Mouse (Mus musculus): Measurements from ENCODE around the gene E130308A19Rik. TPM values are rescaled to one million over a fixed set of nuclear protein-coding genes. Genes with fewer than 3 reads are reported as not detected.
"Not testable (repeated sequence)": the region's sequence is repeated elsewhere in the genome, so short reads cannot be mapped to it uniquely, and the experiment has no call there.

The E130308A19Rik gene
- total RNA-seq, 2 experiments from 2014 or later, result 14.5 to 16.6 TPM

DNA sequence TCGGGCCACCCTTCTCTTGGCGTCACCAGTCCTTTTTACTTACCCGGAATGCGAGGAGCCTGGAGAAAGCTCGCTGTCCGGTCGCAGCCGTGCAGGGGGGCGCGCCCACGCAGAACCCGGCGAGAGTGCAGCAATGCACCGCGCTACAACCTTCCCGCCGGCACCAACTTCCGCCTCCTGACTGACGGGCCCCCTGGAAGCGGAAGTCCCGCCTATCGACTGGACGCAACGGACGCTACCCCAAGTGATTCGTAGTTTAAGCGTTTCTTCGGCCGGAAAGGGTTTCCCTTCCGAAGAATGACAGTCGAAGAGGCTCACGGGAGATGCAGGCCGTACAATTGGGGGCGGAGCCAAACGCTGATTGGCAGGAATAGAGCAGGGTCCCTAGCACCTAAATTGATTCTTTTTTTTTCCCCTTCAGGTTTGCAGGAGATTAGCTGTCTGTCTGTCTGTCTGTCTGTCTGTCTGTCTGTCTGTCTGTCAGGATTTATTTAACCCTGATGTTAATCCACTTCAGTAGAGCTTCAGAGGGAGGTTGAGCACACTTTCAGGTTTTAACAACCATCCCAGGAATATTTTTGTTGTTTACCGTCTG lies 157.8 kb downstream of the E130308A19Rik start:
- peak; percentile 96 for DNase-seq

- no peak for DNase-seq
These were observed 159.4 kb downstream of the E130308A19Rik start for GRCm38 (mm10) chr4:59785412-59785811.

- DNase-seq, result peak; percentile 80 to 86
These were observed 160.7 kb downstream of the E130308A19Rik start for GRCm38 (mm10) chr4:59786661-59787060.

- DNase-seq, result no peak
These were observed 161.1 kb downstream of the E130308A19Rik start for GRCm38 (mm10) chr4:59787126-59787525.

DNA sequence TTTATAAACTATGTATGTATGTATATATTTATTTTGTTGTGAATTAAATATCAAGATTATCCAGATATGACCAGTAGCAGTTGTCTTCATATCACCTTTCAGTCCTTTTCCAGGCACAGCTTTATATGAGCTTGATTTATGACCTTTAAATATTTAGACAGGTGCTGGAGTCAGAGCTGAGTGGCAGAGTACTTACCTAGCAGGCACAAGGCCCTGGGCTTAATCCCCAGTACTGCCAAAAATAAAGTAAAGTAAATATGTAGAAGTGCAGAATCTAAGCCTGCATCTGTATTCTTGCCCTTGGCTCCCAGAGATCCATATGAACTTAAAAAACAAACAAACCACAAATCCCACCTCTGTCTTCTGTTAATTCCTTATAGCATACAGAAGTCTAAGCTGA lies 163.0 kb downstream of the E130308A19Rik start:
- no peak for DNase-seq

- not testable (repeated sequence) for DNase-seq
These were observed 167.6 kb downstream of the E130308A19Rik start for GRCm38 (mm10) chr4:59793626-59794025.

GRCm38 (mm10) chr4:59794116-59794515 lies 168.1 kb downstream of the E130308A19Rik start:
- DNase-seq, result no peak

DNA sequence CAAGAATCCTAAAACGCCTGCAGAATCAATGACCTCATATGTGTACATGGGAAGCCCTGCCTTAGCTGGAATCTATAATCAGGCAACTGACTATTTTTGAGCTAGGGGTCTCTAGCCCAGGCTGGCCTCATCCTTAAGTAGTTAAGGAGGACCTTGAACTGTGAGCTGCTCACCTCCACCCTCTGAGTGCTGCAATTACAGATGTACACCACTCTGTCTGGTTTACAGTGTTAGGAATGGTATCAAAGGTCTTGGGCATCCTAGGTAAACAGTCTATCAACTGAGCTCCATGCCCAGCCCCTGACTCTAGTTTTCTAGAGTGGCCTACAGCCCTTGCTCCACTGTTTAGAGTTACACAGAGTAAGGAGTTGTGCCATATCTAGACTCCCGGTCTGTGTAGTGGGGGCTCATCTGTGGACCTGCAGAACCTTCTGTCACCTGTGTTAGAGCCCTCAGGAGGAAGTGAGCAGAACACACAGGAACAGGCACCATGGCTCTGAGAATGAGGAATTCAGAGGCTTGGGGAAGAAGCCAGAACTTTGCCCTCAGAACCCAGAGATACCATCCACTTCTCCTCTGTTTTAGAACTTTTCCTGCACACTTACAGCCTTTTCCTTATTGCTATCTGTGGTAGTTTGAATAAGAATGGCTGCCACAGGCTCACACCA lies 169.9 kb downstream of the E130308A19Rik start:
- no peak for DNase-seq

DNA sequence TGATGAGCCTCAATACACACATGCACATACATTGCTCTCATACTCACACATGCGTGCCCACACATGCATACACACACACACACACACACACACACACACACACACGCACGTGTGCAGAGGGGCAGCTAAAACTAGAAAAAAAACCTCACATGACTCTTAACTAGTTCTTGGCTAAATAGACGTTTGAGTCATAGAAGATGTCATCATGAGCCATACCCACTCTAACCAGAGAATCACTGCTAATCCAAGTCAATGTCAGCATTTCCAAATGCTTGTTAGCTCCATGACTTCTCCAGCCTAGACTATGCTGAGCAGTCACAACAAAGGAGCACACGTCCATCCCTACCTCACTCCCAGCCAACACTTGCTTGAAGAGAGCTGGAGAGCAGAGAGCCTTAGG lies 174.2 kb downstream of the E130308A19Rik start:
- DNase-seq, result no peak

DNA sequence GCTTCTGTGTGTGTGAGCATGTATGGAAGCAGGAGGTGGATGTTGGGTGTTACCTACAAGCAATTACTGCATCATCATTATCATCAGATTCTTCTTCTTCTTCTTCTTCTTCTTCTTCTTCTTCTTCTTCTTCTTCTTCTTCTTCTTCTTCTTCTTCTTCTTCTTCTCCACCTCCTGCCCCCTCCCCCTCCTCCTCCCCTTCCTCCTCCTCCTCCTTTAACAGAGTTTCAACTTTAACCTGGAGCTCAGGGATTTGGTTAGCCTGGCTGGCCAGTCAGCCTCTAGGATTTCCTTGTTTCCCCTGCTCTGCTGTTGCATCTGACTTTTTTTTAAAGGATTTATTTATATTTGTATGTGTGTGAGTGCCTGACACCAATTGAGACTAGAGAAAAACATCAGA lies 175.5 kb downstream of the E130308A19Rik start, which contains the start of gene Inip:
Gene Inip, minus strand, starts transcription at position 101 of the 400 bp plus-strand sequence.
- no peak for DNase-seq

DNA sequence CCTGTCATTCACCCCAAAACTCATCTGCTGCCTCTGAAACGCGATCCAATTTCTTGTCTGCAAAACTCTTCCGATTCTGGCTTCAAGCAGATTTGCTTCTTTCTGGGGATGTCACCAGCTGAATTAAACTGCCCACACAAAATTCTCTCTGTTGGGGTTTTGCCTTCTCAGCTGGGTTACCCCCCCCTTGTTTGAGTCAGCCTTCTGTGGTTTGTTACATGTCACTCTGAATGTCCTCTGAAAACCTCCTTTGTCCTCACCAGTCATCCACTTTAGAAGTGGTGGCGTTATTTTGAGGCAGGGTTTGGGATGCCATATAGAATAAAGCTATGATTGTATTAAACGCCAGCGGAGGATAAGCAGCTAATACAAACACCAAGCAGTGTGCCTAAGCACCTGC lies 176.1 kb downstream of the E130308A19Rik start:
- DNase-seq, result no peak

- no peak for DNase-seq
These were observed 176.8 kb downstream of the E130308A19Rik start for GRCm38 (mm10) chr4:59802792-59803191.

GRCm38 (mm10) chr4:59803358-59803757 lies 177.3 kb downstream of the E130308A19Rik start:
- DNase-seq, result no peak

GRCm38 (mm10) chr4:59804754-59805153 lies 178.7 kb downstream of the E130308A19Rik start:
- DNase-seq, result no peak

DNA sequence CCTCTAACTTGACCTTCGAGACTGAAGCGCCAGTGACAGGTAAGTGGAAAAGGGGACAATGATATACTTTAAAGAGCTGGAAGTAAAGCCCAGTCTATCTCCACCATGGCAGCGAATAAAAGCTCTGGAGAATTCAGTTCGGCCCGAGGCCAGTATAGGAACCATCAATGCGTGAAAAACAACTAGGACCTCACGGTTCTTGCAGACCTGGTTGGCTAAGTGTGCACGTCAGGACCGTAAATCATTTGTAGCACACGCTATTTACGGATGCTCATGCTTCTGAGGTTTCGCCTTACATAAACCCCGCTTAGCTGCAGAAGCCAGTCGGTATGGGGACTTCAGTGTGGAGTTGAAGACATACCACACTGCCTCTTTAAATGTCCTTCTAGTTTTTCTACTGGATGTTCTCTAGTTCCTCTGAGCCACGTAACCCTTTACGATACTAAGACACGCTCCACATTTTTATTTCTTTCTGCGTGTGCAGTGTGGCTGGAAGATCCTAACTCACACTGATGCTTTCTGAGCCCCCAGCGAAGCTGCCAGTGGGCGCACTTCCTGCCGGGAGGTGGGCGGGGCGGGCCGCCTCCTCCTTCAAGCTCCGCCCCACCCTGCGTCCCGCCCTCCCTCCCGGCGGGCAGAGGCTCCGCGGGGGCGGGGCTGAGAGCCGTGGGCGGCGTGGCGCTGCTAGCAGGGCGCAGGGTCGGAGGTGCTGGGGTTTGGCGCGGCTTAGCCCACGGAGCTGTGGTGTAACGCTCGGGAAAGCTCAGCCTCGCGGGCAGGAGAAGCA lies 179.4 kb downstream of the E130308A19Rik start, which contains the start of gene Snx30:
Gene Snx30, plus strand, starts transcription at position 660 of the 787 bp plus-strand sequence.
- peak; percentile 94 to 97 for DNase-seq

DNA sequence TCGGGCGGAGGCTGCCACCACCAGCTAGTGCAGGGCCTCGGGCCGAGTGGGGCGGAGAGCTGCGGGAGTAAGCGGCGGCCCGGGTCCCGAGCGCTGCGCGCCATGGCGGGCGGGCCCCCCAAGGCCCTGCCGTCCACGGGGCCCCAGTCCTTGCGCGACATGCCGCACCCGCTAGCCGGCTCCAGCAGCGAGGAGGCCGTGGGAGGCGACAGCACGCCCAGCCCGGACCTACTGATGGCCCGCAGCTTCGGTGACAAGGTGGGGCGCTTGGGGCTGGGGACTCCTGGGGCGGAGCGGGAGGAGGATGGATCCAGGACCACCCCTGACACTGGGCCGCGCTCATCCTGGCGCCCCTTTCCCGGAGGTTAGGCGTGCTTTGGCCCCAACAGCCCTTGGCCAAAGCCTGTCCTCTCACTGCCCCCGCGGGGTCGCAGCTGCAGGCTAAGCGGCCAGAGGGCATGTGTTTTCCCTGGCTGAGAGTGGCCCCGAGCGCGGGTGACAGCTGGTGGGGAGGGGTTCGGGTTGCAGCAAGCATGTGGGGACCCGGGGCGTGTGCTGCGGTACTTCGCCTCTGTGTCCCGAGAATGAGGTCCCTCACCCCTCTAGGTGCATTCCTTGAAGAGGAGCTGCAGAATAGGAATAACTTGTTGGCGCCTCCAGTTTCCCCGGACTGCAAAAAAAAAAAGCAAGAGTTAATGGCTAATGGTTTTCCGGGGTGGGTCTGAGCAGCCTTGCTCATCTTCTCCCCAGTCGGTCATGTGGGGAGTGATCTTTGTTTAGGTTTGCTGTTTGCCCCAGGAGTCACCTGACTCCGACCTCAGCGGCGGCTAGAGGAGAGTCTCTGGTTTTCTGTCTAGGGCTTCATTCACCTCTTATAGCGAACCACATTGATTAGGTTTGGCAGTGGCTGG lies 180.2 kb downstream of the E130308A19Rik start:
- peak; percentile 32 to 42 for DNase-seq

GRCm38 (mm10) chr4:59806879-59807195 lies 180.8 kb downstream of the E130308A19Rik start:
- no peak for DNase-seq

DNA sequence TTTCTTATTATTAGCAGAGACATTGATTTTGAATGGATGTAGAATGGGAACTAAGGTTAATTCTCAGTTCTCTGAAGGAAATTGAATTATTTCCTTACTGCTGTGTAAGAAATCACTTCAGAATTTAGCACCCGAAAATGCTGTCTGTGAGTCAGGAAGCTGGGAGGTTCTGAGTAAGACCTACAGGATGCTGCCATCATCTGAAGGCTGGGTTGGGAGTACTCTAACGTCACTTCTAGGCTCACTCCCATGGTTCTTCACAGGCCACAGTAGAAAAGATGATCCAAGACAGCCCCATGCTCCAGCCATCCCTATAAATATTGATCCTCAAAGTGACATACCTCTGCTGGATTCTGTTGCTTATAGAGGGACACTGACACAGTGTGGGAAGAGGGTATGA lies 181.5 kb downstream of the E130308A19Rik start:
- DNase-seq, result no peak

DNA sequence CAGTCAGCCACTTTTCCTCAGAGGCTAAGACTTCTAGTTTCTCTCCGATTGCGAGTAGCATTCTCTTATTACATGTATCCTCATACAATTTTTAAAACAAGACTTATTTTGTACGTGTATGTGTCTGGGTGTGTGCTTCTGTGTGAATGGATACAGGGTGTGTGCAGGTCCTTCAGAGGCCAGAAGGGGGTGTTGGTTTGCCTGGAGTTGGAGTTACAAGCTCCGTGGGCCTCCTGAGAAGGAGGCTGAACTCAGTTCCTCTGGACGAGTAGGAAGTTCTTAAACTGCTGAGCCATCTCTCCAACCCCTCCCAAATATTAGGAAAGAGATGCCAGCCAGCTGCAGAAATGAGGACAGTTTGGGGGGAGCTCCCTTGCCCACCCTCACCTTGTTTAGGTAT lies 182.4 kb downstream of the E130308A19Rik start:
- no peak for DNase-seq
